Mouse (Mus musculus): ENCODE results near the gene Wdr19.

DNA sequence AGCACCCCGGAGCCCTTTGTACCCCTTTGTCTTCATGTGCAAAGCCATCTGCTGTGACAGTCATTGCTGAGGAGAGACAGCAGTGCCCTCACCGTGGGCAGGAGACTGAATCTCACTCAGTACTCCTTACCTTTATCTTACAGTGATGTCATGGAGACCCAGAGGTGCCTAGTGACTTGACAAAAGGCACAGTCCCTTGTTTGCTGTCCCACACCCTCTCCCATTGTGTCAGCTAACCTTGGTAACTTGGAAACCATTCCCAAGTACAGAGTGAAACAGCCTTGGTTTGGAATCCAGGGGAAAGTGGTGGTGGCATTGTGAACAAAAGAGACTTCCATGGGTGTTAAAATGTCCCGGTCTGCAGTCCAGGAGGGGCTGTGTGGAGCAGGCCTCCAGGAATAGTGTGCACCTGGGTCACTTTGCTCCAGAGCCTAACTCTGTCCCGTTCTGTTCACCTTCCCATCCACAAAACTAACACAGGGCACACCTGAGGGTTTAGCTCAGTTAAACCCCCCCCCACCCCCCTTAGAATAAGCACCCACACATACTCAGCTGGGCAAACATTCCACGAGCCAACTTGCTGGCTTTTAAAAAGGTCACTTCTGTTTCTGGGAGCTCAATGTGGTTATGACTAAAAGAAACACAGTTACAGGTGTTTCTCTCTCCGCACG lies 50.8 kb downstream of the Wdr19 start:
- TF ChIP-seq CTCF (IDR thresholded peaks at IDR 0.05; ENCODE audit: low read depth, low read length) (no peak), POLR2A (IDR thresholded peaks at IDR 0.05; ENCODE audit: insufficient read depth, low read length) (no peak)

All from ES-Bruce4 (cell line).